Mouse (Mus musculus) frontal cortex, postnatal 36 days (tissue): ENCODE data around the gene Swap70.

Source experiments
- DNase-seq, 2 experiments: peaks; one replicate each; pipeline ENCODE4 v3.0.0; 2022; ENCODE audit warnings: low spot score in 2 of 2

Gene Swap70

DNA sequence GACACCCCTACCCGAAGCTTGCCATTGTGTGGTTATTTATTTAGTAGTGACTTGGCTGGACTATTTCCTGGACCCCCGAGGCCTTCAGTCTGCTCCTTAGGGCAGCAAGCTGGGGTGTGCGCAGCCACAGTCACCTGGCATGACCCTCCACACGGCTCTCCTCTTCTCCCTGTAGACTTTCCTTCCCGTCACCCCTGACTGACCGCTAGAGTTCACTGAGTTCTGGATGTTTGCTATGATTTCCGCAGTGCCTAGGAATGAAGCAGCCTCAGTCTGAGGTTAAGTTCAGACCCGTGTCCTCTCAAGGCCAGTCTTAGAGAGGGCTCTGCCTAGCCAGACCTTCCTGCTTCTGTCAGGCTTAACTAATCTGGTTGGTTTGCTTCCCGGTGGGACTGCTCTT is 50.3 kb downstream of the Swap70 start:
- no peak for DNase-seq

GRCm38 (mm10) chr7:110272434-110272833 is 50.9 kb downstream of the Swap70 start:
- DNase-seq: no peak

DNA sequence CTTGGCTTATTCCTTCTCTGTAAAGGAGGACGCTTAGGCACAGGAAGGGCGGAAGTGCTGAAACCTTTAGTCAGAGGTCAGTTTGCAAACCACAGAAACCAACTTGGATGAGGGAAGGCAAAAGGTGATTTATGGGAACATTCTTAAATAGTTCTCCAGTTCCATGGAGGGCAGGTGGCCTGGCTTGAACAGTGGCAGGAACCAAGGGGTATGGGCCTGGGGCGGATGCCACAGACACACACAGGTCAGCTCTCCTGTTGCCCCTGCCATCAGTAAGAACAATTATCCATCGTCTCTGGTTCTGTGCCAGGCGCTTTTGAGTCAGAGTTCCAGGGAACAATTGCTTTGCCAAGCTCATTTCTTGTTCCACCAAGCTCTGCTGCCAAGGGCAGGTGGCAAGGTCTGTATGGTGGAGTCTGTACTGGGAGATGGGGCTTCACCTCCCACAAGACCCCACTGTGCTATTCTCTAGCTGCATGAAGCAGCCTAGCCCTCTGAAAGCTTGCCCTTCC is 56.3 kb downstream of the Swap70 start:
- no peak for DNase-seq

- DNase-seq: no peak
These were observed 57.7 kb downstream of the Swap70 start for GRCm38 (mm10) chr7:110279183-110279582.

DNA sequence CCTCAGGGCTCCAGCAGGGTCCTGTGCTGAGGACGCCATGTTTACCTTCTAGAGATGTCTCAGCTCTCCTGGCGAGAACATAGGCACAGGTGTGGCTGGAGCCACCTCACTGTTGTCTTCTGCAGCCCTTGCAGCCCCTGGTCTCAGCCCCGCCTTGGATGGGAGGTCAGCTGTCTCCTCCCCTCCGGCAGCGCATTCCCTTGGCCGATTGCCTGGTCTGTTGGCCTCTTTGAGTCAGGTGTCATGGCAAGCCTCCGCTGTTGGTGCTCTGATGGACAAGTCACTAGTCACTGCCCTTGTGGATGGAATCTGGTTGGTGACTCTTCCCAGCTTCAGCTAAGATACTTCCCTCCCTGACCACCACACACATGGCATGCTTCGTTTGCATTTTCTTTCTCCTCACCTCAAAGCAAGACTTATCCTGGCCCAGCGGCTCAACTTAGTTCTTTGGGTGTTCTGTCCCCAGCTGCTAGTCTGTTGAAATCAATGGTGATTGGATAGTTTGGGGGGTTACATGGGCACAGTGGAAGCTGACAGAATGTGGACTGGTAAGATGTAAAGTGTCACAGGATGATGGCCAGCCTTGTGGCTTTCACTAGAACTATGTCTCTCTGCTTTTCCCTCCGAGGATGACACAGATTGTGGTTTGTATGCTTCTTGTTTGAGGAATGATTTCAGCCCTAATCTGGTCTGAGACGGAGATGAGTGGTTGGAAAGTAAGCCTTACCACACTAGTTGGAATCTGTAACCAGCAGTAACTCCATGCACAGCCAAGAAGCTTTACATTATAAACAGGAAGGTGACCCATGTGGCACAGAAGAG is 60.1 kb downstream of the Swap70 start:
- no peak for DNase-seq

GRCm38 (mm10) chr7:110282797-110283196 is 61.3 kb downstream of the Swap70 start:
- no peak for DNase-seq

DNA sequence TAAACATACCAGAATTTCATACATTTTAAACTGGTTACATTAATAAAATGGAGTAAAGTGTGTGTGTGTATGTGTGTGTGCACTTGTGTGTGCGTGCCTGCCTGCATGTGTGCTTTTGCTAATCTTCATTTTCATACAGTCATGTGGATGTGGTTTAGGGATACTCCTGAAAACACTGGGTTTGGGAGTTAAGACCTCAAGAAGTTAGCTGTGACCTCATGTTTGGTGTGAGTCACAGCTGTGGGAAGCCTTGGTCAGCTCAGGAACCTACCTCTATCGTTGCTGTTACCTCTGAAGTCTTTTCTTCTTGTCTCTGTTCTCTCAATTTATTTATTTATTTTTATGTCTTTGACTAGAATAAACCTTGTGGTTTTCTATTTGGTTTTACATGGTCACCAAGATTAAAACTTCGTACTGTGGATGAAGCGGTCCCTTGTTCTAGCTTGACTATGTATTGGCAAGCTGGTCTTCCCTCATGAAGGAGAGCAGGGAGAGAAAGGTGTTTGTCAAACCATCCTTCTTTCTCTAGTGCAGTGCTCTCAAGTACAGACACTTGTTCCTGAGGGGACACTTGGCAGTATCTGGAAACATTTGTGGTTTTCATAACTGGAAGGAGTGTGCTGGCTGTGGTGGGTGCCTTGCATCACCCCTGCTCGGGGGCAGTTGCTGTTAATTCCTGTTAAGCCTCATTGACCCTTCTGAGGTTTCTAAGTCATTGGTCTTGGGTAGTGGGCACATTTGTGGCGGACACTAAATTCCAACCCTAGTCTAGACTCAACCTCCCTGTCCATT is 62.2 kb downstream of the Swap70 start:
- no peak for DNase-seq

- DNase-seq: no peak
These were observed 63.8 kb downstream of the Swap70 start for GRCm38 (mm10) chr7:110285076-110285848.

- DNase-seq: no peak
These were observed 64.3 kb downstream of the Swap70 start for GRCm38 (mm10) chr7:110285849-110286151.

GRCm38 (mm10) chr7:110286198-110286732 is 64.8 kb downstream of the Swap70 start:
- DNase-seq: no peak

DNA sequence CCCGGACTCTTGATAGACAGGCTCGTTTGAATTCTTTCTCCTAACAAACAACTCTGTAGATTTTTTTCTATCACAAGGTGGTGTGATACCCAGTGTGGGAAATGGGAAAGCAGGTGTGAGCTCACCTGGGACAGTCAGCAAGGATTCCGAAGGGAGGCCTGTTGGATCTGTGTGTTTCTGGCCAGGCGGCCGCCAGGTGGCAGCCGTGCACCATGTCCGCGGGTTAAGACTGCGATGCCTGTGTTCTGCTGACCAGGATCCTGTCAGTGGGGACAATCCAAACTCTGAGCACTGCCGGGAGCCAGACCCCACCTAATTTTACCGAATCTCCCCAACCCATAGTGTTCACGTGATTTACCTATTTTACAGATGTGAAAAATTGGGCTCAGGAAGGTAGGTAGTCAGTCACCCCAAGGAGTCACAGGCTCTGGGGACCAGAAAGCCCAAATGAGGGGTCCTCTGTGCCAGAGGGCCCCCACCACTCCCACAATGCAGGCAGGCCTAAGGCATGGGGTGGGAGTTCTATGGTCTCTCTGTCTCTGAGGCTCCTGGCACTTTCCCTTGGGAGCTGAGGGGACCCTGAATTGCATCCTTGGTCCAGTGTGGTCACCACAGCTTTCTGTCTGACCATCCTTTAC is 65.4 kb downstream of the Swap70 start:
- peak; percentile 80 to 84 for DNase-seq

- no peak for DNase-seq
These were observed 66.1 kb downstream of the Swap70 start for GRCm38 (mm10) chr7:110287476-110288071.

GRCm38 (mm10) chr7:110288191-110288604 is 66.7 kb downstream of the Swap70 start:
- no peak for DNase-seq

DNA sequence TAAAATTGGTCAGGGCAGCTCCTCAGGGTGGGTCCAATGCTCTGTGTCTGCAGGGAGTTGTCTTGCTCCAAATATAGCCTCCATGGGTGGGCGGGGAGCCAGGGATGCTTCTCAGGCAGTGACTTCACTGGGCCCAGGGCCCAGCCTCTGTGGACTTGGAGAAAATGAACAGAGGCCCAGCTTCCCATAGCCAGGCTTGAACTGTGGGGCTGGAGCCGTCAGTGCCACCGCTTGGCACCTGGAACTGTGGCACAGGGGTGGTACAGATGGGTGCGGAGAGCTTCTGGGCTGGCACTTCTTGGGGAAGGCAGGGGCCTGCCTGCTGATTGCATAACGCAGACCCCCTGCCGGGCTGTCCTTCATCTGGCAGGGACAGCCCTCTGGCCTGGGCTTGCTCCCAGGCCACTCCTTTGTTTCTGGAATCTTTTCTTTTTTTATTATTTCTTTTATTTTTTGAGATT is 67.2 kb downstream of the Swap70 start:
- no peak for DNase-seq

GRCm38 (mm10) chr7:110289647-110290046 is 68.1 kb downstream of the Swap70 start:
- no peak for DNase-seq

GRCm38 (mm10) chr7:110296889-110297603 is 75.5 kb downstream of the Swap70 start:
- DNase-seq: no peak

GRCm38 (mm10) chr7:110297611-110298010 is 76.1 kb downstream of the Swap70 start:
- DNase-seq: no peak

DNA sequence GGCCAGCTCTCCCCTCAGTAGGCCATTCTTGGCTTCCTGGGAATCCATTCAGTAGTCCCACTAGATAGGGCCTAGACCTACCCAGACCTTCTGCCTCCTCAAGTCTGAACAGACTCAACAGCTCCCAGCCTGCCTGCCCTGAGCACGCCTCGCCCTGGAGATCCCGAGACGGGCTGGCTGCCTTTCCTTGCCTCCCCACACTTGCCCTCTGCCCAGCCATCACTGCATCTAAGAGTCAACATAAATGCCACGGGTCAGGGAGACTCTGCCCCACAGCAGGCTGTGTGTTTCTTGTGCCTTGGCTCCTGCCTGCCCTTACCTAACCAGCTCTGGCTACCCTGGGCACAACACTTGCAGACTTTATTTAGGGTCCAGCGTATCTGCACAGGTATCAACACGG is 76.6 kb downstream of the Swap70 start:
- no peak for DNase-seq

DNA sequence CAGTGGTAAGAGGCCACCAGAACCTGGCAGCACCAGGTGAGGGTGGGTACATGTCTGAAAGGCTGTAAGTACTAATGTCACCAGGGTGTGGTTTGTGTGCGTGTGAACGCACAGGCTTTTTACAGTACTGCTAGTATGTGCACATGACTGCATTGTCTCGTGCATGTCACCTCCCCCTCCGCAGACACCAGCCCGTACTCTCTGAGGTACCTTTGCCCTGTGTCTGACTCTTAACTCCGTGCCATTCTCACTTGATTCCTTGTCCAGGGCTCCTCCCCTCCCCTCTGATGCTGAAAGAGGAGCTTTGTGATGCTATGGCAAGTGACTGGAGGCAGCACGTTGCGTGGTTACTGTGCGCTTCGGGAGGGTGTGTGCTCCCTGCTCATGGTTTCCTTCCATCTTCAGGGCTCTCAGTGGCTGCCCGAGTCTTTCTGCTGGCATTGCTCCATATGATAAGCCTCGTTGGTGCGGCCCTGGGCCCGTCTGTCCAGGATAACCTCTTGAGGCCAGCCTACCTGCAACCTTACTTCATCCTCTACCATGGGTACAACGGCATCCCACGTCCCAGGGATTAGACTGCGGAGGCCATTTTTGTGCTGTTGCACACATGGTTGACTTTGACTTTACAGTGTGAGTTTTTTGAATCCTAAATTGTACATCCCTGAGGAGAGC is 77.4 kb downstream of the Swap70 start:
- DNase-seq: no peak

DNA sequence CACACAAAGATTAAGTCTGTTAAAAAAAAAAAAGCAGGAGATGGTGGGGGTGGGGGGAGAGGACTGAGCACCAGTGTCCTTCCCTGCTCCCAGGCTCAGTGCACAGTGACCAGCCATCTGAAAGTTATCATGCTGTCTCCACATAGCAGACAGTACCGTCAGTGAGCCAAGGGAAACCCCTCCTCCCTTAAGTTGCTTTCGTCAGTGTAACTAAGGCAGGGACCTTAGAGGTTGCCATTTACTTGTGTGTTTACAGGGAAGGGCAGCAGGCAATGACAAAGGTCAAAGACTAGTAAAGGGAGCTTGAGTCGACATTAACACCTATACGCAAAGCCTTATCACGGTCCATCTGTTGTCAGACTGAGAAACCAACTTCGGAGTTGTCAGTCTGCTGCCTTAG is 81.4 kb downstream of the Swap70 start:
- DNase-seq: no peak
